Mouse (Mus musculus) urinary bladder, postnatal 25 days (tissue): ENCODE data around the gene Dvl3.
"Not testable (repeated sequence)": the region's sequence is repeated elsewhere in the genome, so short reads cannot be mapped to it uniquely, and the experiment has no call there.

Experiments used
- DNase-seq: peaks from one replicate; pipeline ENCODE4 v3.0.0; 2022; ENCODE audit warnings: low spot score

Dvl3 gene

GRCm38 (mm10) chr16:20516726-20517201 lies at the start of gene Dvl3:
TSS of gene Dvl3 (plus strand) at chr16:20516982.
- peak; percentile 89 for DNase-seq

DNA sequence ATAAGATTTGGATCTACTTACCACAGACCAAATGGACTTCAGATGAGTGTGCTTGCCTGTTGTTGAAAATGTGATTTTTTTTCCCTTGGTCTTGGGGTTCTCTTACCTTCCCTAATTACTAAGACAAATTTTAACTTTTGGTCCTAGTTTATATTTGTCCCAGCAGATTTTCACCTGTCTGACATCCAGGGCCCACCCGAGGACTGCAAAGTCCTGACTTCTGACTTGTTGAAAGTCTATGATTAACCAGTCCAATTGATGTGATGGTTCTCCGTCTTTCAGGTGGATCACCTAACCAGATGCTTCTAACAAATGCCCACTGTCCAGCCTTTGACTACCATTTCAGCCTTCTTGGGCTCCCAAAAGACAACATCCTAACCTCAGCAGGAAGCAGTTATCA lies 45.8 kb upstream of the Dvl3 start:
- DNase-seq: no peak

DNA sequence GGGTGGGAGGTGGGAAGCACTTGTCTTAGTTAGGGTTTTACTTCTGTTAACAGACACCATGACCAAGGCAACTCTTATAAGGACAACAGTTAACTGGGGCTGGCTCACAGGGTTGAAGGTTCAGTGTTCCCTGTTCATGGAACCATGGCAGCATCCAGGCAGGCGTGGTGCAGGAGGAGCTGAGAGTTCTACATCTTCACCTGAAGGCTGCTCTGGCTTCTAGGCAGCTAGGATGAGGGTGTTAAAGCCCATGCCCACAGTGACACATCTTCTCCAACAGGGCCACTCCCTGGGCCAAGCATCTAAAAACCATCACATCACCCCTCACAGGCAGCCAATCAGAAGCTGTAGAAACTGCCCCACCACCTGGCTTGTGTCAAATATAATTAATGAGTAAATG lies 45.1 kb upstream of the Dvl3 start:
- DNase-seq: no peak

GRCm38 (mm10) chr16:20473748-20474147 lies 43.0 kb upstream of the Dvl3 start:
- no peak for DNase-seq

DNA sequence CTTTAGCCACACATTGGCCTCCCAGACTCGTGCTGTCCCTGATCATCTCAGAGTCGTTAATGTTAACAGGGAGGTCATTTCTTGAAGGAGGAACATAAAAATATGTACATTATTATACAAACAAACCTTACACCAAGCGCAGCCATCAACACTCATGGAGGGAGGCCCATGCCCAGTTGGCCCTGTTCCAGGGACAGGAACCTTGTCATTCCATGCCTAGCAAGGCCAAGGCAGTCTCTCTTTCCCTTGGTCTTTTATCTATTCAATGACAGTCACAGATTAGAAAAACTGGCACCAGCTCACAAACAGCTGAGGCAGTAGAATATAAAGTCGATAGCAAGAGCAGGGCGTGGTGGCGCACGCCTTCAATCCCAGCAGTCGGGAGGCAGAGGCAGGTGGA lies 42.6 kb upstream of the Dvl3 start:
- DNase-seq: no peak

GRCm38 (mm10) chr16:20474786-20475185 lies 42.0 kb upstream of the Dvl3 start:
- DNase-seq: no peak

GRCm38 (mm10) chr16:20475335-20475734 lies 41.4 kb upstream of the Dvl3 start:
- DNase-seq: no peak

DNA sequence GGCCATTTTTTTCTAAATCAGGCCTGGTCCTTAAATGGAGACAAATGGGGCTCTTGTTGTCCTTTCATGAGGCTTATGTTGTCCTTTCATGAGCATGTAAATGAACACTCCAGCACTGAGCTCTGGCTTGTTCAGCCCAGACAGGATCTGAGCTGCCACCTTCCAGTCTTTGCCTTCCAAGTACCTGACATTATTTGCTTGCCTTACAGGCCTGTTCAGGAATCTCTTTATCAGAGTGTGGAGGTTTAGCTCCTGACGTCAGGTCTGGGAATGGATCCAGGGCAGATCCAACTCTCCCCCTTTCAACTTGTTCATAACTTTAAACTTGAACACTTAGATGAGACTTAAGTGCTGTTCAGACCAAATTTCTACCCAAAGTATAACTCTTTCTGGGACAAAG lies 39.9 kb upstream of the Dvl3 start:
- DNase-seq: peak; percentile 33

DNA sequence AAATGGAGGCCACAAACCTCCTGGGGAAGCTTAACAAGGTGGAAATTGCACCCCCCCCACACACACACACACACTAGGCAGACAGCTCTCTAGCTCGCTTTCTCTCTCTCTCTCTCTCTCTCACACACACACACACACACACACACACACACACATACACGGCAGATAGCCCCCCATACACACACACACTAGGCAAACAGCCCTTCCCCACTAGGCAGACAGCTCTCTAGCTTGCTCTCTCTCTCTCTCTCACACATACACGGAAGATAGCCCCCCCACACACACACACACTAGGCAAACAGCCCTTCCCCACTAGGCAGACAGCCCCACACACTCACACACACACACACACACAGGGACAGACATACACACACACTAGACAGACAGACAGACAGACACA lies 39.5 kb upstream of the Dvl3 start:
- DNase-seq: no peak

DNA sequence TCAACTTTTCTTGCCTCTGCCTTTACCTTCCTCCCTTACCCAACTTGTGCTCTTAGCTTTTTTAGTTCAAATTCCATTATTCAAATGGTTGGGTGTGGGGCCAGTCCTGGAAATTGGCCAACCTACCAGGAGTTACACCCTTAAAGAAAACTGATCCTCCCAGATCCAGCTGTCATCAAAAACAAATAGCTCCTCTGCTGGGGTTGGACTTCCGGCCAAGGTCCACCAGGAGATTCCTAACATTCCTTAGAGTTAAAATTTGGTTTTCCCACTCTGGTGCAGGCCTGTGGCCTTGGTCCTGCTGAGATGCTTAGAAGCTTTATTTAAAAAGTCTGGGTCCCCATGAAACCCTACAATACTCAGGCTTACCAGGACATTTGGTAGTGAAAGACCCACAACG lies 38.3 kb upstream of the Dvl3 start:
- no peak for DNase-seq

GRCm38 (mm10) chr16:20479026-20479760 lies 37.6 kb upstream of the Dvl3 start:
- not testable (repeated sequence) for DNase-seq

DNA sequence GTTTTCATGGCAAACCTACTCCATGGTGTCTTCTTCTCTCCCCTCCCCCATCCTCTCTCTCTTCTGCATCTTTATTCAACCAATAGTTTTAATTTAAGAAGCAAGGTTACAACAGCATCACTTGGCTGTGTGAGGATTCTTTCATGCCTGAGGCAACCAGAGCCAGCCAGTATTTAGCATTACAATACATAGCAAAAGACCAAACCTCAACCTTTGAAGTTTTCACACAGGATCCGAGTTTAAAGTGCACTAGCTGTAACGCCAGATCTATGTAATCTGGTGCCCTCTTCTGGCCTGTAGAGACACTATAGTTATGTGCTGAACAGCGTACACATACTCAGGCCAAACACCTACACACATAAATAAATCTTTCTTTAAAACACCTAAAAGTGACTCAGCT lies 36.7 kb upstream of the Dvl3 start:
- DNase-seq: no peak

GRCm38 (mm10) chr16:20481746-20482145 lies 35.0 kb upstream of the Dvl3 start:
- DNase-seq: no peak

- DNase-seq: not testable (repeated sequence)
Measured at GRCm38 (mm10) chr16:20483716-20484115, 33.1 kb upstream of the Dvl3 start.

DNA sequence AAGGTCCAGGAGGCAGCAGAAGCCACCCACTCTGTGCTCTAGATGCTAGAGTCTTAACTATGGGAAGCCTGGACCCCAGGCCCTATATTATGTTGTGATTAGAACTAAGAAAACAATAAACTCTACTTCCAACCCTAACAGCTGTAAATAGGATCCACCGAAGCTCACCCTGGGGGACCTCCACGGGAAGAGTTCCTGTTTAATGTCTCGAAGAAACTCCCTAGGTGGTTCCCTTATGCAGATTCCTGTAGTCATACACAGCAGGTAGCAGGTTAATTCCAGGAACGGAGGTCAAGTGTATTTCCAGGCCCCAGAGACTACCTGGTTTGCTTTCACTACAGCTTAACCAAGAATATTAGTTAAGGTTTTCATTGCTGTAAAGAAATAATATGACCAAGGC lies 31.7 kb upstream of the Dvl3 start:
- no peak for DNase-seq

- DNase-seq: no peak
Measured at GRCm38 (mm10) chr16:20486048-20486447, 30.7 kb upstream of the Dvl3 start.

DNA sequence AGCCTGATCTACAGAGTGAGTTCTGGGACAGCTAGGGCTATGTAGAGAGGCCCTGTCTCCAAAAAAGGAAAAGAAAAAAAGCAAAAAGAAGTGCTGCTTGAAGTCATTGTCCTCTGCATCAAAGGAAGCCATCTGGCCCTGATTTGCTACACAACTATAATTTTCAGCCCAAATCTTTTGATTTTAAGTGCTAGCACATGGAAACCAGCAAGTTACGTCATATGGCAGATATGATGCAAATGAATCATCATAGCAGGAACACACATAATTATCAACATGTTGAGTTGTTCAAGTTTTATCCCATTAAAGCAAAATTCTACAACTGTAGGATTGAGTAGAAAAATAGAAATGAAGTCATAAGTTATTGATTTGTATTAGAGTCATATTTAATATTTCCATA lies 28.6 kb upstream of the Dvl3 start:
- DNase-seq: no peak

DNA sequence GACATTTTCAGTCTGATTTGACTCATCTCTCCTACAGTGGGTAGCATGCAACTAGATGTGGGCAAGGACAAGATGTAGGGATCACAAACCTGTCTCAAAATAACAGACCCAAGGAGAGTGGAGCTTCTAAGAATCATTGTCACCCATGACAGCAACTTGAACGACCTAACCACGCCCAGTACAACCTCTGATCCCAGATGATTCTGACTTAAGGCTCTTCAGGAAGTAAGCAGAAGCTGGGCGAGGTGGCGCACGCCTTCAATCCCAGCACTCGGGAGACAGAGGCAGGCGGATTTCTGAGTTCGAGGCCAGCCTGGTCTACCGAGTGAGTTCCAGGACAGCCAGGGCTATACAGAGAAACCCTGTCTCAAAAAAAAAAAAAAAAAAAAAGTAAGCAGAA lies 28.0 kb upstream of the Dvl3 start:
- not testable (repeated sequence) for DNase-seq

GRCm38 (mm10) chr16:20489233-20489632 lies 27.5 kb upstream of the Dvl3 start:
- DNase-seq: no peak

DNA sequence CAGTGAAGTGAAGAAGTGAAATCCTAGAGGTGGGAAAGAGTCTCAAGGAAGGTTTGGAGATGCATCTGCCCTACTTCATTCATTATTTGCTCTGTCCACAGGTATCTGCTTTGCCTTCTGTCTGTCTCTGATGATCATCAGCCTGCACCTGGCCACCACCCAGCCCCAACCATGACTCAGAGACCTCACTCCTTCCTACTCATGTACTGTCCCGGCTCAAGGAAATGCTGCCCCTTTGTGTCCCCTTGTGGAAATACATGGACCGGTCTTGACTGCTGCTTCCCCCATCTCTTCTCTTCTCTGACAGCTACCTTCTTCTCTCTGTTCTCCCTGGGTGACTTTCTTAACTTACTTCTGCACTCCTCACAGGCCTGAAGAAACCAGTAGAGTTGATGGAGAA lies 26.2 kb upstream of the Dvl3 start:
- peak; percentile 18 for DNase-seq

DNA sequence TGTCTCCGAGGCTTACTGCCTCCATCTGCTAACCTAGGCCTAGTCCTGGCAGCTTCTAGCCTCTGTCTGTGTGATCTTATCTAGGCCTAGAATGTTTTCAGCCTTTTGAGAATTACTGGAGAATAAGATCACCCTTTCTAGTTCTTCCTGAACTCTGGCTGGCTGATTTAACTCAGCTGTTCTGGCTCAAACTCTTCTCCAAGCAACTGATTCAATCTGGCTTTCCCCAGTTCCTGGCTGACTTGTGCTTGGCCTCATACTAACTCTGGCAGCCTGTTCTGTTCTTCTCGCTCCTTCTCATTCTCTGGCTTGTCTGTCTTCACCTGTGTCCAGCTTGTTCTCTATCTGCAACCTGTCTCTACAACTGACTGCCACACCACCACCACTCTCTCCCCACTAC lies 25.5 kb upstream of the Dvl3 start:
- DNase-seq: no peak

- DNase-seq: no peak
Measured at GRCm38 (mm10) chr16:20493452-20493851, 23.3 kb upstream of the Dvl3 start.

DNA sequence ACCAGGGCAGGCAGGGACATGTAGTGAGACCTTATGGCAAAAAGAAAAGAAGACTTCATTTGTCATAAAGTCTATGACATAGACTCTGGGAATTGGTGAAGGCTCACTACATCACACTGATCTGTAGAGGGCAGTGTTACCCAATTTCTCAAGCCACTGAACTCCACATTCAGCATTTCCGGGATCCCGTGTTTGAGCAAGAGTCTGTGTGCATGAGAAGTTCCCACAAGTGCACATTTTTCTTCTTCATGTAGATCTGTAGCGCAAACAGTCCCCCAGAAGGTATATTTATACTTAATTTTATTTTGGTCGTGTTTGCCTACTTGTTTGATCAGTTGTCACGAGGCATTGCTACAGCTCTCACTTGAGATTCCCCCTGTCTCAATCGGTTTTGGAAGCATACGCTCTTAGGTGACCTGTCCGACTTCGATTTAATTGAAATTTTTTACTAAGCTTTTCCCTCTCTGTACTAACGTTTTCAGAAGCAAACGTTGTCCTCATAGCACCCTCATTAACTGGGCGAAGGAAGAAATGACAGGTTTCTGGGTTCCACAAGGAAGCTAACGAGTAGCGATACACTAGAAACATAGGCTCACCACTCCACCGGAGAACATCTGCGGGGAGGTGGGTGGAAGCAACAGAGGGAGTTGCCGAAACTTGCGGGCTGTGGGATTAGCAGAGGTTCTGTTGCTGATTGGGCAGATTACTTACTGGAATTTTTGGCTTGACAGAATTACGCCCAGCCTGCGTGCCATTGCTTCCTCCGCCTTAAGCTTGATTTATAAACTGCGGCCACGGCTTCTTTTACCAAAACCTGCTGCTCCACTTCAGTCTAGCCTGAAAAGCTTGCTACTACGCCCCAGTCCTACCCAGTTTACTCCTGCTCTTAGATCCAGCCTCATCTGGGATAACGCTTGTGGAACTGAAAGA lies 19.8 kb upstream of the Dvl3 start:
- peak; percentile 40 for DNase-seq
